Mouse (Mus musculus) lung, adult 2 months (tissue): ENCODE results near the gene 2810006K23Rik. TPM values are rescaled to one million over a fixed set of nuclear protein-coding genes. Genes with fewer than 3 reads are reported as not detected.
"Not testable (repeated sequence)": the region's sequence is repeated elsewhere in the genome, so short reads cannot be mapped to it uniquely, and the experiment has no call there.

ENCODE experiments used
- DNase-seq: peaks from one replicate; pipeline ENCODE4 v3.0.0; 2022
- H3K4me1 ChIP-seq: fragments of 200-500 bp; 2 replicates; pipeline ENCODE4 v1.6.1; 2011; ENCODE audit warnings: low read length; ENCODE audit not compliant: control insufficient read depth, insufficient read depth
- H3K4me3 ChIP-seq: fragments of 200-500 bp; replicated peaks from 2 replicates; pipeline ENCODE3; 2011; ENCODE audit warnings: low read depth, mild to moderate bottlenecking, control low read depth, low read length; ENCODE audit errors: extremely low read depth
- CTCF ChIP-seq: fragments of 200-500 bp; IDR thresholded peaks from 2 replicates; pipeline ENCODE4 v1.5.1; 2011; ENCODE audit warnings: mild to moderate bottlenecking, low read length, control low read depth; ENCODE audit not compliant: insufficient read depth
- POLR2A ChIP-seq: fragments of 200-500 bp; IDR thresholded peaks from 2 replicates; pipeline ENCODE4 v1.6.1; 2011; ENCODE audit warnings: low read depth, mild to moderate bottlenecking, control low read depth, low read length, borderline replicate concordance; ENCODE audit errors: extremely low read depth
- WGBS: fragments of 180-500 bp; shearing (Covaris S2); methylation state at CpG from one replicate; pipeline ENCODE4 v1.1.7; 2018; 5-methylcytosine and 5-hydroxymethylcytosine counted together
- polyA plus RNA-seq: library from polyadenylated mRNA; depleted of rRNA; stranded (reverse); fragments of >200 nt; gene quantifications from 2 replicates; pipeline ENCODE4 v1.2.3, GENCODE M21; 2012; rRNA removed

The 2810006K23Rik gene
- polyA plus RNA-seq, result 3.4 and 3.7 TPM in 2 replicates

GRCm38 (mm10) chr5:124327510-124328364 lies at the start of gene 2810006K23Rik, which contains the start of gene Mphosph9:
Gene 2810006K23Rik (plus strand): TSS chr5:124328089.
Gene Mphosph9 (minus strand): TSS chr5:124327972.
- under 1% methylated on average over 72 of the region's 72 CpGs for WGBS
- TF ChIP-seq CTCF (no peak), POLR2A (peak; percentile 100)
- 0 out of 2 replicates have a peak, but pooled peaks cover 2% of the 10 kb centered on the region for H3K4me1 ChIP-seq
- peak; percentile 99 for DNase-seq
- H3K4me3 ChIP-seq, result peak within 1 kb of the TSS; percentile 90

DNA sequence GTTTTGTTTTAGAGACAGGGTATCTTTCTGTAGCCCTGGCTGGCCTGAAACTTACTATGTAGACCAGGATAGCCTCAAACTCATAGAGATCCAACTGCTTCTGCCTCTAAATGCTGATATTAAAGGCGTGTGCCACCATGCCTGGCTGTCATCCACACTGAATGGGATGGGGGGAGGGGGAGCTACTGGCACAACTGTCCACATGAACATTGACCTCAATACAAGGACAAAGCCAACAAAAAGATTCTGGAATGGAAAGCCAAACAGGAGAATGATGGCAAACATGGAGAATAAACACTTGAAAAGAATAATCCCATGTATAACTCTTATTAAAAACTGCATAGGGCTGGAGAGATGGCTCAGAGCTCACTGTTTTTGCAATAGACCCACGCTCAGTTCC lies 45.0 kb upstream of the 2810006K23Rik start:
- no peak overlapping the region for H3K4me3 ChIP-seq
- DNase-seq, result no peak
- no peaks in the 10 kb centered on the region for H3K4me1 ChIP-seq
- 88% methylated on average over 2 of the region's 2 CpGs for WGBS
- TF ChIP-seq CTCF (no peak), POLR2A (no peak)

DNA sequence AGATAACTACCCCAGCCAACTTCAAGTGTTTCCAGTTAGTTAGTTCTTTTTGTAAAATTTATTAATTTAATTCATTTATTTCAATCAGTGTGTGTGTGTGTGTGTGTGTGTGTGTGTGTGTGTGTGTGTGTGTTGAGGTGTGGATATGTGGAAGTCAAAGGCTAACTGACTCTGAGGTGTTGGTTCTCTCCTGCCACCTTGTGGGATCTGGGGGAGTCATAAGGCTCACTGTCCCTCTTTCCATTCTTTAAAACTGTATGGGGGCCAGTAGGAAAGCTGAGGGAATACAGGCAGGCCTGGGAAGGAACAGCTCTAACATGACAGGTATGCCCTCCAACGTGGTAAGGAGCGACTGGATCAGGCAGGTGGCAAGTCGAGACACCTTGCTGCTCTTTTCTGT lies 43.6 kb upstream of the 2810006K23Rik start:
- DNase-seq, result no peak
- no peak for TF ChIP-seq POLR2A
- peak; percentile 33; the same call in 1 of the 2 replicates for TF ChIP-seq CTCF
- Histone ChIP-seq H3K4me1 (no peaks in the 10 kb centered on the region), H3K4me3 (no peak overlapping the region)
- 70% methylated on average over 3 of the region's 3 CpGs for WGBS

- TF ChIP-seq CTCF (no peak), POLR2A (no peak)
- H3K4me1 ChIP-seq, result no peaks in the 10 kb centered on the region
- no peak overlapping the region for H3K4me3 ChIP-seq
- no peak for DNase-seq
- 97% methylated on average over 6 of the region's 6 CpGs for WGBS
These were observed 40.2 kb upstream of the 2810006K23Rik start for GRCm38 (mm10) chr5:124287616-124288247.

DNA sequence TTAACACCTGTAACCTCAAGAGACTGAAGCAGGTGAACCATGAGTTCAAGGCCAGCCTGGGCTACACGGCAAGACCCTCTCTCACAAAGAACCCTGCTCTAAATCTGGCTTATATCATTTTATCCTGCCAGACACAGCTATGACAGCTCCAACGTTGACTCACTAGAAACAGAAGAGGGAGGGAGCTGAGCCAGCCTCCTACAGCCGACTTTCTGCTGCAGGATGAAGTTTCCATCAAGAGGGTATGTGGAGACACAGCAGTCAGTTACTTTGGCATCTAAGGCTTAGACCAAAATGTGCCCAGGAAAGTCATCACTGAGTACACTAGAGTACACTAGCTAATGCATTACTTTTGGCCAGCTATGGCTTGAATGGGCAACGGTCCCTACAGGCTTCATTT lies 37.7 kb upstream of the 2810006K23Rik start:
- WGBS, result 82% methylated on average over 4 of the region's 4 CpGs
- no peak overlapping the region for H3K4me3 ChIP-seq
- DNase-seq, result no peak
- TF ChIP-seq POLR2A, result no peak
- TF ChIP-seq CTCF, result no peak
- no peaks in the 10 kb centered on the region for H3K4me1 ChIP-seq

GRCm38 (mm10) chr5:124293967-124294366 lies 33.9 kb upstream of the 2810006K23Rik start:
- TF ChIP-seq CTCF (no peak), POLR2A (no peak)
- Histone ChIP-seq H3K4me1 (no peaks in the 10 kb centered on the region), H3K4me3 (no peak overlapping the region)
- WGBS, result 93% methylated on average over 5 of the region's 5 CpGs
- DNase-seq, result no peak

GRCm38 (mm10) chr5:124296475-124296874 lies 31.4 kb upstream of the 2810006K23Rik start:
- DNase-seq, result no peak
- Histone ChIP-seq H3K4me1 (no peaks in the 10 kb centered on the region), H3K4me3 (no peak overlapping the region)
- 90% methylated on average over 4 of the region's 4 CpGs for WGBS
- TF ChIP-seq POLR2A, result no peak
- no peak for TF ChIP-seq CTCF

DNA sequence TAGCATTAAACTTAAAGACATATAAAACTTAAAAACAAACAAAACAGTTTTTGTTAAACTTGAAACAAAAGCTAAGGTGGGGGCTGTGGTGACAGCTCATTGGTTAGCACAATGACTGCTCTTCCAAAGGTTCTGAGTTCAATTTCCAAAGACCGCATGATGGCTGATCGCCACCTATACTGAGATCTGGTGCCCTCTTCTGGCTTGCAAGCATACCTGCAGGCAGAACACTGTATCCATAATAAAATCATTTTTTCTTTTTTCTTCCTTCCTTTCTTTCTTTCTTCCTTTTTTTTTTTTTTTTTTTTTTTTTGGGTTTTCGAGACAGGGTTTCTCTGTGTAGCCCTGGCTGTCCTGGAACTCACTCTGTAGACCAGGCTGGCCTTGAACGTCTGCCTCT lies 28.6 kb upstream of the 2810006K23Rik start:
- not testable (repeated sequence) for H3K4me3 ChIP-seq, H3K4me1 ChIP-seq, DNase-seq
- peak; percentile 74 for TF ChIP-seq CTCF
- 51% methylated on average over 4 of the region's 4 CpGs for WGBS

GRCm38 (mm10) chr5:124300132-124300531 lies 27.8 kb upstream of the 2810006K23Rik start:
- TF ChIP-seq POLR2A (no peak), CTCF (no peak)
- Histone ChIP-seq H3K4me3 (no peak overlapping the region), H3K4me1 (no peaks in the 10 kb centered on the region)
- WGBS, result 73% methylated on average over 4 of the region's 4 CpGs
- no peak for DNase-seq

- not testable (repeated sequence) for H3K4me3 ChIP-seq, H3K4me1 ChIP-seq, DNase-seq
- 71% methylated on average over 6 of the region's 6 CpGs for WGBS
These were observed 25.0 kb upstream of the 2810006K23Rik start for GRCm38 (mm10) chr5:124302853-124303252.
